Mouse (Mus musculus) hindbrain, postnatal 0 days (tissue): ENCODE measurements around the gene Rfc4. TPM values are rescaled to one million over a fixed set of nuclear protein-coding genes. Genes with fewer than 3 reads are reported as not detected.

ENCODE experiments used
- ATAC-seq: fragments of 200-750 bp; cut with Nextera tagmentation; 2 replicates; pipeline ENCODE4 v1.8.0; 2017; ENCODE audit warnings: mild to moderate bottlenecking, moderate TSS enrichment, moderate library complexity
- DNase-seq: peaks from one replicate; pipeline ENCODE4 v3.0.0-alpha.2; 2015; ENCODE audit warnings: low spot score
- H3K27ac ChIP-seq: fragments of 300-500 bp; sonication (generic); 2 replicates; pipeline ENCODE4 v1.5.1; 2014; ENCODE audit warnings: mild to moderate bottlenecking
- H3K27me3 ChIP-seq: fragments of 300-500 bp; sonication (generic); 2 replicates; pipeline ENCODE4 v1.6.1; 2014; ENCODE audit warnings: low read length, mixed read lengths; ENCODE audit not compliant: insufficient read depth
- H3K36me3 ChIP-seq: fragments of 300-500 bp; sonication (generic); 2 replicates; pipeline ENCODE4 v1.6.1; 2014; ENCODE audit warnings: low read length, mixed read lengths; ENCODE audit not compliant: insufficient read depth
- H3K4me1 ChIP-seq: fragments of 300-500 bp; sonication (generic); 2 replicates; pipeline ENCODE4 v1.6.1; 2014; ENCODE audit warnings: antibody characterized with exemption, low read length, mixed read lengths; ENCODE audit not compliant: insufficient read depth
- H3K4me2 ChIP-seq: fragments of 300-500 bp; sonication (generic); 2 replicates; pipeline ENCODE4 v1.6.1; 2014; ENCODE audit warnings: low read depth, mild to moderate bottlenecking, low read length, moderate library complexity, mixed read lengths
- H3K4me3 ChIP-seq: fragments of 300-500 bp; sonication (generic); 2 replicates; pipeline ENCODE4 v1.5.1; 2014; ENCODE audit warnings: low read length
- H3K9ac ChIP-seq: fragments of 300-500 bp; sonication (generic); replicated peaks from 2 replicates; pipeline ENCODE4 v1.6.1; 2014; ENCODE audit warnings: mild to moderate bottlenecking, low read length, moderate library complexity, mixed read lengths
- H3K9me3 ChIP-seq: fragments of 300-500 bp; sonication (generic); 2 replicates; pipeline ENCODE4 v1.6.1; 2016; ENCODE audit warnings: low read length, mixed read lengths
- CTCF ChIP-seq: IDR thresholded peaks from 2 replicates; pipeline ENCODE4 v1.5.1; 2016; ENCODE audit warnings: antibody characterized with exemption, control low read depth, low read depth
- WGBS: fragments of 180-500 bp; shearing (Covaris S2); extraction: QIAGEN DNeasy Blood & Tissue Kit; methylation state at CpG from one replicate; pipeline ENCODE4 v1.1.7; 2014; 5-methylcytosine and 5-hydroxymethylcytosine counted together
- polyA plus RNA-seq: library from polyadenylated mRNA; unstranded; fragments of >200 nt; fragmentation: Nextera tagmentation; extraction: Ambion mirVana; gene quantifications from 2 replicates; pipeline ENCODE4 v1.2.1, GENCODE M21; 2015
- total RNA-seq: library from RNA; depleted of rRNA; stranded (reverse); fragments of >200 nt; gene quantifications from 2 replicates; pipeline ENCODE4 v1.2.3, GENCODE M21; 2014

The Rfc4 gene
- total and polyA plus RNA-seq, 2 experiments from 2014 or later: 22.1 to 31.6 TPM

DNA sequence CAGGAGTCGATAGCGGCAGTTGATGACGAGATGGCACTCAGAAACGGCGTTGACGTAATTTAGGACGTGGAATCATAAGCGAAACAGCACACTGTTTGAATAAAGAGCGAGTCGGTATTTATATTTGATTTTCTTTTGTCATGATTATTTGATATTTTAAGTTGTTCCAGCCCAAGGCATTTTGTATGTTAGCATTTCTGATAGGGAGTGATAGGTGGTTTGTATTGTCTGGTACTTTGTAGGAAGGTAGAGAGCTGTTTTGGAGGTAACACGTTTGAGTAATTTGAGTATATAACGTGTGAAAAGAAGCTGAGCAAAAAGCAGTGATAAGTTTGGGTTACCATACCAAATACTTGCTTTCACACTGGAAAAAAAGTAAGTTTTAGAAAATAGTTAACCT, 15.2 kb downstream of the Rfc4 start:
- peaks cover 37% of the 10 kb centered on the region for H3K36me3 ChIP-seq
- no peak overlapping the region for H3K4me3 ChIP-seq
- WGBS: 81% methylated on average over 12 of the region's 12 CpGs
- H3K9ac ChIP-seq: no peak overlapping the region
- no peak for ATAC-seq
- H3K4me2 ChIP-seq: no peak overlapping the region
- DNase-seq: no peak
- no peaks in the 10 kb centered on the region for H3K9me3 ChIP-seq
- H3K27me3 ChIP-seq: no peaks in the 10 kb centered on the region
- H3K4me1 ChIP-seq: peaks cover 6% of the 10 kb centered on the region; the same call in 1 of the 2 replicates
- TF ChIP-seq CTCF: no peak
- no peak overlapping the region for H3K27ac ChIP-seq

DNA sequence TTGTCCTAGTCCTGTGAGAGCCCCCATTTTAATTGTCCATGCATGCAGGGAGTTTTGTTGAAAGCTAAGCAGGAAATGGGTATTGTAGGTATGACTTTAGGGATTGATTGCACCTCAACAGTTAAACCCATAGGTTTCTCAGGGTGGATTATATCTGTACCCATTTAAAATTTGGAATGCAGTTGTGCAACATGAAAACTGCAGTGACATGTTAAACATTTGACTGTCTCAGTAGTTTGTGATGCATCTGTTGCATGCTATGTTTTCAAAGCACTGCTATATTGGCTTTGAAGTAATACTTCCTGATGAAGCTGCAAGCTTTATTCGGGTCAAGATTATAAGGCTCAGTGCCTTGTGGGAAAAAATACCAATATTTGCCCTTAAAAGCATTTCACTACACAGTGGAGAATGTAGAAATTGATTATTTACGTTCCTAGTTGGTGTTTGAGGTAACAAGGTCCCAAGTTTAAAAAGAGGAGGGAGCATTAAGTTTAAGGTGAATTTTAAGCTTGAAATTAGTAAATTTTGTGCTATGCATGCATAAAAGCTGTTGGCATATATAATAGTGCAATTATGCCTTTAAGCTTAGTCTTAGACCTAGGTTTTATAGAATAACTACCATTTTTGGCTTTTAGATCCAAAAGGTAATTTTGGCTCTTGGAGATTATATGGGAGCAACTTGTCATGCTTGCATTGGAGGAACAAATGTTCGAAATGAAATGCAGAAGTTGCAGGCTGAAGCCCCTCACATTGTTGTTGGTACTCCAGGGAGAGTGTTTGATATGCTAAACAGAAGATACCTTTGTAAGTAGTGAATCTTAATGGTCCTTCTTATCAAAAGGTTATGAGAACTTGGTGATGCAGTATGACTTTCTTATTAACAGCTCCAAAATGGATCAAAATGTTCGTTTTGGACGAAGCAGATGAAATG, 17.9 kb downstream of the Rfc4 start:
- Histone ChIP-seq H3K9me3 (no peaks in the 10 kb centered on the region), H3K36me3 (peaks cover 29% of the 10 kb centered on the region), H3K9ac (peak overlapping the region; percentile 100), H3K27ac (no peak overlapping the region), H3K27me3 (no peaks in the 10 kb centered on the region), H3K4me1 (peaks cover 6% of the 10 kb centered on the region; the same call in 1 of the 2 replicates), H3K4me2 (peak overlapping the region; percentile 71), H3K4me3 (peak overlapping the region; percentile 99)
- WGBS: 54% methylated on average over 5 of the region's 5 CpGs
- no peak for DNase-seq
- ATAC-seq: no peak
- TF ChIP-seq CTCF: no peak

DNA sequence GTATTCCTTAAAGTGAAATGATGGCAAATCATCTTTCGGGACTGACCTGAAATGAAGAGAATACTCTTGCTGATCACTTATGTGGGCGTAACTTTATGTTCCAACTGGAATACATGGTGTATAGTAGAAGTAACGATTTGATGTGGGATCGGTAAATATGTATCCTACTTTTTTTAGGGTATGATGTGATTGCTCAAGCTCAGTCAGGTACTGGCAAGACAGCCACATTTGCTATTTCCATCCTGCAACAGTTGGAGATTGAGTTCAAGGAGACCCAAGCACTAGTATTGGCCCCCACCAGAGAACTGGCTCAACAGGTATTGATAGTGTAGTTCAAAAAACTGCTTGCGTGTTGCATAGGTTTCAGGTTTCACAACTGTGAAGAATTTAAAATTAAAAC, 18.6 kb downstream of the Rfc4 start:
- Histone ChIP-seq H3K27ac (no peak overlapping the region), H3K4me3 (peak overlapping the region; percentile 99), H3K27me3 (no peaks in the 10 kb centered on the region), H3K36me3 (peaks cover 23% of the 10 kb centered on the region), H3K9ac (peak overlapping the region; percentile 100), H3K4me1 (peaks cover 6% of the 10 kb centered on the region; the same call in 1 of the 2 replicates), H3K4me2 (peak overlapping the region; percentile 71), H3K9me3 (no peaks in the 10 kb centered on the region)
- ATAC-seq: no peak
- TF ChIP-seq CTCF: no peak
- no peak for DNase-seq
- WGBS: 4% methylated on average over 5 of the region's 5 CpGs

DNA sequence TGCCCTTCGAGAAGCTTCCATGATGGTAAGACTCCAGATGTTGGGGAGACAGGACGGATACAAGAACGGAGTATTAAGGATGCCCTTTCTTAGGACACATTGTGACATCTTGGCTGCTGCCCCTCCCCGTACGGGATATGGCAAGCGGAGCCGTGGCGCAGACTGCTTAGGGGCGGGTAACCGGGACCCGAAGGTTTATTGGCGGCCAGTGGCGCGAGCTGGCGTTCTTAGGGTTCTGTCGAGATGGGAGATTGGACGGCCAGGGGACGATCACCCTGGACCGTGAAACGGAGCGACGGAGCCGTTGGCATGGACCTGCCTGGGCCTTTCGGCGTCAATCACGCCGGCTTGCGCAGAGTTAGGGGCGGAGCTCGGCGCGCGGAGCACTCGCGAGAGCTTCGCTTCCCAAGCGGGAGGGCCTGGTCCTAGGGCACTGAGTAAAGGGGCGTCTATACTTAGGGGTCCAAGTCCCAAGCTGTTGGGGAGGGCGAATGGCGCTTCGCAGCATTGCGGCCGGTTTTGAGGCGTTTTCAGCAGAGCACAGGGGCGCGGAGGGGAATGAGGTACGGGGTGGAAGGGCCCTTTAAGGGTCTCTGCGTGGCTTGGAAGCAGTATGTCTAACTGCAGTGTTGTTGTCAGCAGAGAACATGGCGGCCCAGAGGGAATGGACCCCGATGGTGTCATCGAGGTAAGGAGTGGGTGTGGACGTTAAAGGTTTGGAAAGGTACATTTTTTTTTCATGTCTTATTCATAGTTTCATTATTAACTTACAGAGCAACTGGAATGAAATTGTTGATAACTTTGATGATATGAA, 19.4 kb downstream of the Rfc4 start:
- H3K27me3 ChIP-seq: no peaks in the 10 kb centered on the region
- peak overlapping the region; percentile 100 for H3K27ac ChIP-seq
- WGBS: 0% methylated on average over 52 of the region's 52 CpGs
- peaks cover 21% of the 10 kb centered on the region for H3K36me3 ChIP-seq
- no peak for TF ChIP-seq CTCF
- peak overlapping the region; percentile 99 for H3K4me3 ChIP-seq
- H3K9ac ChIP-seq: peak overlapping the region; percentile 100
- DNase-seq: peak; percentile 94
- ATAC-seq: peak; percentile 96
- H3K9me3 ChIP-seq: no peaks in the 10 kb centered on the region
- H3K4me2 ChIP-seq: peak overlapping the region; percentile 71
- H3K4me1 ChIP-seq: peaks cover 6% of the 10 kb centered on the region; the same call in 1 of the 2 replicates

DNA sequence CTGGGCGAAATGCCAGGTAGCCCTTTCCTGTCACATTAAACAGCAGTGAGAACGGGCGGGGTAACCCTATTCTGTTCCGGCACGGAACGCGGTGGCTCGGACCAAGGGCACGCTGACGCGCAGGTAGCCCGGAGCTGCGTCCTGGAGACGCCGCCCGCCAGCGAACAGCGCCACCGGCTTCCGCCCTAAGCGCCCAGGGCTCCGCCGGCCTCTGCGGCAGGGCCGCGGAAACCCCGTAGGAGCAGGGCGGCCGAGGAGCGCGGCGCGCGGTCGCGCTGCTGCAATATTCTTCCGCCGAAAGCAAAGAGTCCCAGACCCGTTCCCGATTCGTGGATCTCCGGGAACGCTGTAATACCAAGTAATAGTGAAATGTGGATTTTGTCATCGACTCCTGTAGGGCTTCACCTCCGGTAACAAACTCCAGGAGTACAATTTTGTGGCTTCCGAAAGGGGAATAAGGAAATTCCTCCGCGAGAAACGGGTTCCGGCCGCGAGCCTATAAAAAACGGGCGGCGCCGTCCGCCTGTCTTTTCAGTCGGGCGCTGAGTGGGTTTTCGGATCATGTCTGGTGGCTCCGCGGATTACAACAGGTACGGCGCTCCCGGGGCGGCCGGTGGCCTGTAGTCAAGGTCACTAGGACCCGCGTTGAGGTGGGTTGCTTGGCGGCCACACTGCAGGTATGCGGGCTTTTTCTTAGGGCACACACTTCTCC, 20.1 kb downstream of the Rfc4 start, which contains the start of gene Eif4a2:
TSS of gene Eif4a2 (plus strand) at position 214 of the 712 bp plus-strand sequence.
- H3K9ac ChIP-seq: peak within 1 kb of the TSS; percentile 100
- peak within 1 kb of the TSS; percentile 100 for H3K27ac ChIP-seq
- TF ChIP-seq CTCF: peak; percentile 24; the same call in 1 of the 2 replicates
- peak; percentile 97 for DNase-seq
- no peaks in the 10 kb centered on the region for H3K9me3 ChIP-seq
- peak within 1 kb of the TSS; percentile 99 for H3K4me3 ChIP-seq
- H3K4me2 ChIP-seq: peak within 1 kb of the TSS; percentile 71
- H3K4me1 ChIP-seq: peaks cover 6% of the 10 kb centered on the region
- ATAC-seq: peak; percentile 92
- H3K27me3 ChIP-seq: no peaks in the 10 kb centered on the region
- peaks cover 14% of the 10 kb centered on the region for H3K36me3 ChIP-seq
- under 1% methylated on average over 71 of the region's 71 CpGs for WGBS

DNA sequence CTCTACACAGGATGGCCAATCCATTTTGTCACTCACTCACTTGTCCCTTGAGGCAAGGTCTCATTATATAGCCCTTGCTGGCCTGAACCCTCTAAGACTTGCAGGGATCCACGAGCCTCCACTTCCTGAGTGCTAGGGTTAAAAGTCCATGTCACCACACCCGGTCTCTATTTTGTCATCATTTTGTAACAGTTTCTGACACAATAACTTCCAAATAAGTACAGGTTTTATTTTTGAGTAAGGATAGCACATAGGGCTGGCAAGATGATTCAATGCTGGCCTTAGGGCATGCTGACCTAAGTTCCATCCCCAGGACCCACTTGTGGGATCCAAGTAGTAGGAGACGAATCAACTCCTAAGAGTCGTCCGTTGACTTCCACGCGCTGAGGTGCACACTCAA, 21.4 kb downstream of the Rfc4 start:
- DNase-seq (no peak), ATAC-seq (no peak)
- H3K4me3 ChIP-seq: no peak overlapping the region
- no peaks in the 10 kb centered on the region for H3K9me3 ChIP-seq
- no peak overlapping the region for H3K4me2 ChIP-seq
- no peak overlapping the region for H3K27ac ChIP-seq
- WGBS: 75% methylated on average over 7 of the region's 7 CpGs
- H3K36me3 ChIP-seq: peaks cover under 1% of the 10 kb centered on the region; the same call in 1 of the 2 replicates
- H3K27me3 ChIP-seq: no peaks in the 10 kb centered on the region
- TF ChIP-seq CTCF: no peak
- peaks cover 6% of the 10 kb centered on the region for H3K4me1 ChIP-seq
- no peak overlapping the region for H3K9ac ChIP-seq
